Mouse (Mus musculus) ES-E14 (cell line): ENCODE results near the gene Sh3d21.

Experiments
- HCFC1 ChIP-seq: IDR thresholded peaks from 2 replicates; pipeline ENCODE4 v1.6.1; 2012; ENCODE audit warnings: low read length, inconsistent platforms, borderline replicate concordance; ENCODE audit not compliant: insufficient read depth
- MAFK ChIP-seq: IDR thresholded peaks from 2 replicates; pipeline ENCODE4 v1.6.1; 2014; ENCODE audit warnings: mild to moderate bottlenecking, low read depth, low read length, inconsistent platforms; ENCODE audit not compliant: insufficient read depth
- ZC3H11A ChIP-seq: IDR thresholded peaks from 2 replicates; pipeline ENCODE4 v1.6.1; 2012; ENCODE audit warnings: low read depth, mild to moderate bottlenecking, inconsistent platforms, low read length, borderline replicate concordance
- ZNF384 ChIP-seq: IDR thresholded peaks from 2 replicates; pipeline ENCODE4 v1.6.1; 2012; ENCODE audit warnings: low read depth, low read length, inconsistent platforms

- no peak for TF ChIP-seq ZC3H11A
- TF ChIP-seq HCFC1, result no peak
- TF ChIP-seq ZNF384, result no peak
- TF ChIP-seq MAFK, result no peak
Measured at GRCm38 (mm10) chr4:126115871-126116521, 47.3 kb downstream of the Sh3d21 start.
